Mouse (Mus musculus): ENCODE results near the gene 4930556J24Rik. TPM values are rescaled to one million over a fixed set of nuclear protein-coding genes. Genes with fewer than 3 reads are reported as not detected.
"Not testable (repeated sequence)": the region's sequence is repeated elsewhere in the genome, so short reads cannot be mapped to it uniquely, and the experiment has no call there.

4930556J24Rik gene
- polyA plus RNA-seq, 1 experiment from 2014 or later: 0.15 TPM

DNA sequence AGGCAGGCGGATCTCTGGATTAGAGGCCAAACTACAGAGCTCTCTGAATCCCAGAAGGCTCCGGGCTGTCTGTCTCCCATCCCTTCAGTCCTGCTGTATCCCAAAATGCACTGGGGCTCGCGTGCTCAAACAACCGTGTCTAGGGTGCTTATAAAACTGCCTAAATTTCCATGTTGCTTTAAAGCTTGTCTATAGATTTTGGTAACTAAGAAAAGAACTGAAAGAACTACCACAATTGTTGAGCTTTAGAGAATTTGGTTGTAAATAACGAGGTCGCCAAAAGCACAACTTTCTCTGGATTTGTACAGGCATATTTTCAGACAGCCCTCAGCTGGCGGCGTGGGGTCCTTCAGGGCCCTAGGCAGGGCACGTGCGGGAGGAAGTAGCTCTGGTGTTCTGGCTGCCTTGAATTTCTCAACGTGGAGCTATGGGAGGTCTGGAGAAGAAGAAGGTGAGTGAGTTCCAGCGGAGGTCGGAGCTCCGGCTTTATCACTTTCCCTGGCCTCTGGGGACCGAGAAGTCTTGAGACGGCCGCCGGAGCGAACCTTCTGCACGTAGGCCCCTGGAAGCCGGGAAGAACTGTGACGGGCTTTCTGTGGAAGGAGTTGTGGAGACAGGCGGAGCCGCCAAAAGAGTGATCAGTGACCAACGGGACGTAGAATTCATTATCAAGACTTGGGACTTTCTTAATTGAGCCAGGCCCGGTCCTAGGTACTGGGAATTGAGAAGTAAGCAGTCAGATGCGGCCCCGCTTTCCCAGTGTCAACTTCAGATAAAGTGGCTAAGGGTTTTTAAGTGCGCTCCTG lies 12.8 kb downstream of the 4930556J24Rik start, which contains the start of gene Pes1:
Pes1 (plus strand) TSS at position 366 of the 806 bp plus-strand sequence.
- H3K4me1 ChIP-seq (replicated peaks; ENCODE audit: control insufficient read depth, insufficient read depth, low read length): peaks cover 10% of the 10 kb centered on the region; the same call in 1 of the 2 replicates
- H3K4me3 ChIP-seq (ENCODE audit: low read depth, low read length): peak within 1 kb of the TSS; percentile 87
- peak within 1 kb of the TSS; percentile 79 for H3K4me2 ChIP-seq (ENCODE audit: low read length)
- H3K27ac ChIP-seq (ENCODE audit: low read depth): peak within 1 kb of the TSS; percentile 70
- DNase-seq (ENCODE audit: low spot score): peak; percentile 94
- H3K9me3 ChIP-seq (ENCODE audit: control insufficient read depth, low read length): no peaks in the 10 kb centered on the region
- H3K27me3 ChIP-seq (replicated peaks; ENCODE audit: control insufficient read depth, insufficient read depth, low read length): no peaks in the 10 kb centered on the region
- ATAC-seq (replicated peaks; ENCODE audit: low FRiP score, low TSS enrichment, low read depth): peak; percentile 92
- peak within 1 kb of the TSS; percentile 93 for H3K9ac ChIP-seq (ENCODE audit: low read length)
- WGBS: 1% methylated on average over 31 of the region's 31 CpGs
- H3K36me3 ChIP-seq (ENCODE audit: control insufficient read depth, insufficient read depth, low read length): peaks cover 15% of the 10 kb centered on the region

DNA sequence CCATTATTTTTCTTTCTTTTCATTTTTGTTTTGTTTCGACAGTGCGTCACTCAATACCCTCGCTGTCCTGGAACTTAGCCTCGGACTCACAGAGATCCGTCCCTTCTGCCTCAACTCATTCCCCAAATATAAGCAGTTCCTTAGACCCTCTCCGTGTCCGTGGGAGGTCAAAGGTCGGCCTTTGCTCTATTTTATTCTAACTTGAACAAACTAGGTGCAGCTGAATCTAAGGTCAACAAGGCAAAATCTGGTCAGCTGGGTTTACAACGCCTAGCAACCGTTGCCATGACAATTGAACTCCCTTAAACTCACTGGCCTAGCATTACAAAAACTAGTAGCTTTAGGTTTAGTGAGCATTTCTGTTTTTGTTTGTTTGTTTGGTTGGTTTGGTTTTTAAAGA lies 13.4 kb downstream of the 4930556J24Rik start:
- H3K4me3 ChIP-seq (ENCODE audit: low read depth, low read length): peak overlapping the region; percentile 87
- peaks cover 10% of the 10 kb centered on the region; the same call in 1 of the 2 replicates for H3K4me1 ChIP-seq (replicated peaks; ENCODE audit: control insufficient read depth, insufficient read depth, low read length)
- H3K4me2 ChIP-seq (ENCODE audit: low read length): peak overlapping the region; percentile 79
- peak; percentile 36; the same call in 1 of the 2 replicates for ATAC-seq (replicated peaks; ENCODE audit: low FRiP score, low TSS enrichment, low read depth)
- 78% methylated on average over 10 of the region's 10 CpGs for whole genome bisulfite sequencing
- no peak for DNase-seq (ENCODE audit: low spot score)
- no peaks in the 10 kb centered on the region for H3K9me3 ChIP-seq (ENCODE audit: control insufficient read depth, low read length)
- H3K27ac ChIP-seq (ENCODE audit: low read depth): peak overlapping the region; percentile 70; the same call in 1 of the 2 replicates
- H3K9ac ChIP-seq (ENCODE audit: low read length): peak overlapping the region; percentile 93
- peaks cover 8% of the 10 kb centered on the region for H3K36me3 ChIP-seq (ENCODE audit: control insufficient read depth, insufficient read depth, low read length)
- H3K27me3 ChIP-seq (replicated peaks; ENCODE audit: control insufficient read depth, insufficient read depth, low read length): no peaks in the 10 kb centered on the region

DNA sequence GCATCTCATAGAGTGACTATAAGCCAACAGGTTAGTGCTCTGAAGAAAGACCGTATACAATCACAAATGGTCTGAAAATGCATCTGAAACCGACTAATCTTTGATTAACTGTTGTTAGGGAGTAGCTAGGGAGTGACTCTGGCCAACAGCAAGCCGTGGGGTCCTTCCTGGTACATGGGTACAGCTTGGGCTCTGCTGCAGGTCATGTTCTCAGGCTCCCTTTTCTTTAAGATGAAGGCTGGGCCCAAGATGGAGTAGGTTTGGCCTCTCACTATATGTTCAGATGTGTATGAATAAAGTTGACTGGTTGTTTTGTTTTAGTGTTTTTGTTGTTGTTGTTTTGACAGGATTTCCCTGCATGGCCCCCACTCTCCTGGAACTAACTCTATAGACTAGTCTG lies 14.8 kb downstream of the 4930556J24Rik start:
- ATAC-seq (replicated peaks; ENCODE audit: low FRiP score, low TSS enrichment, low read depth) (no peak), DNase-seq (ENCODE audit: low spot score) (no peak)
- no peak overlapping the region for H3K4me3 ChIP-seq (ENCODE audit: low read depth, low read length)
- H3K9me3 ChIP-seq (ENCODE audit: control insufficient read depth, low read length): no peaks in the 10 kb centered on the region
- H3K9ac ChIP-seq (ENCODE audit: low read length): no peak overlapping the region
- no peak overlapping the region for H3K4me2 ChIP-seq (ENCODE audit: low read length)
- no peaks in the 10 kb centered on the region for H3K36me3 ChIP-seq (ENCODE audit: control insufficient read depth, insufficient read depth, low read length)
- no peaks in the 10 kb centered on the region for H3K27me3 ChIP-seq (replicated peaks; ENCODE audit: control insufficient read depth, insufficient read depth, low read length)
- 61% methylated on average over 3 of the region's 3 CpGs for WGBS
- no peak overlapping the region for H3K27ac ChIP-seq (ENCODE audit: low read depth)
- peaks cover 10% of the 10 kb centered on the region; the same call in 1 of the 2 replicates for H3K4me1 ChIP-seq (replicated peaks; ENCODE audit: control insufficient read depth, insufficient read depth, low read length)

DNA sequence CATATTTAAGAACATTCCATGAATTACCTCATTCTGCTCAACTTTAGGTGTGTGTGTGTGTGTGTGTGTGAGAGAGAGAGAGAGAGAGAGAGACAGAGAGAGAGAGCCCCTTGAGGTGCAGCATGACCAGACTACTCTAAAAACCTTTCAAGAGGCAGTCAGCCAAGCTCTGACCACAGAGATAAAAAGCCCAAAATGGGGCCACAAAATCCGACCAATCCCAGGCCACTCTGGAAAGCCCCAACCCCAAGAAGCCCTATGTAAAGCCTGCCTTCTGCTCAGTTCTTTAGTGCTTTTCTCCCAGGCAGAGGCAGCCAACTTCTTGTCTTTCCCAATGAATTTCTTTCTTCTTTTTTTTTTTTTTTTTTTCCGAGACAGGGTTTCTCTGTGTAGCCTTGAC lies 15.7 kb downstream of the 4930556J24Rik start:
- Histone ChIP-seq H3K36me3 (ENCODE audit: control insufficient read depth, insufficient read depth, low read length) (no peaks in the 10 kb centered on the region), H3K9ac (ENCODE audit: low read length) (no peak overlapping the region), H3K4me3 (ENCODE audit: low read depth, low read length) (no peak overlapping the region), H3K4me2 (ENCODE audit: low read length) (no peak overlapping the region), H3K9me3 (ENCODE audit: control insufficient read depth, low read length) (no peaks in the 10 kb centered on the region), H3K27ac (ENCODE audit: low read depth) (no peak overlapping the region), H3K27me3 (replicated peaks; ENCODE audit: control insufficient read depth, insufficient read depth, low read length) (no peaks in the 10 kb centered on the region), H3K4me1 (replicated peaks; ENCODE audit: control insufficient read depth, insufficient read depth, low read length) (peaks cover 10% of the 10 kb centered on the region; the same call in 1 of the 2 replicates)
- no peak for DNase-seq (ENCODE audit: low spot score)
- 71% methylated on average over 2 of the region's 2 CpGs for WGBS
- no peak for ATAC-seq (replicated peaks; ENCODE audit: low FRiP score, low TSS enrichment, low read depth)

DNA sequence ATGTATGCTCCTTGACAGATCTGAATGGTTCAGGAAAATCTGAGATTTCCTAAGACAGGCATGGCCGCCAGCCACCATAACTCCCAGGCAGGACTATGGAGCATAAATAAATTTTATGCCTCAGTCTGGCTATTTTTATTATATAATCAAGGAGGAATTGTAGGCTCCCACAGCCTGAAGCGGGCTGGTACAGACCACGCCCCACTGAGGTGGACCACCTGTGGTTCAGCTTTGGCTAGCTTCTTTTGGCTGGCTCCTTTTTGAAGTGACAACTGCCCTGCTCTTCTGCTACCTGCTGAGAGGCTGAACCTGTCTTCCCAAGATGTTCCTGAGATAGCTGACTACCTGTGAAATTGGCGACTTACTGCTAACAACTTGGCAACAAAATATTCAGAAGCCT lies 21.2 kb downstream of the 4930556J24Rik start:
- not testable (repeated sequence) for H3K4me1 ChIP-seq (replicated peaks; ENCODE audit: control insufficient read depth, insufficient read depth, low read length); H3K9me3 ChIP-seq (ENCODE audit: control insufficient read depth, low read length); ATAC-seq (replicated peaks; ENCODE audit: low FRiP score, low TSS enrichment, low read depth); H3K9ac ChIP-seq (ENCODE audit: low read length); H3K4me2 ChIP-seq (ENCODE audit: low read length); H3K27me3 ChIP-seq (replicated peaks; ENCODE audit: control insufficient read depth, insufficient read depth, low read length); H3K4me3 ChIP-seq (ENCODE audit: low read depth, low read length); H3K27ac ChIP-seq (ENCODE audit: low read depth); H3K36me3 ChIP-seq (ENCODE audit: control insufficient read depth, insufficient read depth, low read length); DNase-seq (ENCODE audit: low spot score)
- WGBS: 72% methylated on average over 4 of the region's 4 CpGs

DNA sequence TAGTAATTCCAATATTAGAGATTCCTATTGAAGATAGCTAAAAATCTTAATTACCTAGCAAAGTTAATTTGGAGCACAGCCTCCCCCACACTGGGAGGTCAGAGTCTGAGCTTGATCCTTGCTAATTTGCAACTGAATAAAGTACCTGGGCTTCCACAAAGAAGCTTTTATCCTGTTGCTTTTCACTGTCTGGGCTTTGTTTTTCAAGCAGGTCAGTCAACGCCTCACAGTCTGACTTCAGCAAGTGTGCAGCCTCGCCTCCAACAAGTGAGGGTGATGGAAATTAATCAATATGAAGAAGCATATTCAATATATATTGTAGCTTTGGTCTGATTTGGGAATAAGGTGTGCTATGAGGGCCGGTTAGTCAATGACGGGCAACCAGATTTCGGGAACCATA lies 21.7 kb downstream of the 4930556J24Rik start:
- H3K27ac ChIP-seq (ENCODE audit: low read depth); ATAC-seq (replicated peaks; ENCODE audit: low FRiP score, low TSS enrichment, low read depth); DNase-seq (ENCODE audit: low spot score); H3K9me3 ChIP-seq (ENCODE audit: control insufficient read depth, low read length); H3K4me1 ChIP-seq (replicated peaks; ENCODE audit: control insufficient read depth, insufficient read depth, low read length); H3K4me2 ChIP-seq (ENCODE audit: low read length); H3K27me3 ChIP-seq (replicated peaks; ENCODE audit: control insufficient read depth, insufficient read depth, low read length); H3K4me3 ChIP-seq (ENCODE audit: low read depth, low read length); H3K36me3 ChIP-seq (ENCODE audit: control insufficient read depth, insufficient read depth, low read length); H3K9ac ChIP-seq (ENCODE audit: low read length): not testable (repeated sequence)
- WGBS: 86% methylated on average over 5 of the region's 5 CpGs

DNA sequence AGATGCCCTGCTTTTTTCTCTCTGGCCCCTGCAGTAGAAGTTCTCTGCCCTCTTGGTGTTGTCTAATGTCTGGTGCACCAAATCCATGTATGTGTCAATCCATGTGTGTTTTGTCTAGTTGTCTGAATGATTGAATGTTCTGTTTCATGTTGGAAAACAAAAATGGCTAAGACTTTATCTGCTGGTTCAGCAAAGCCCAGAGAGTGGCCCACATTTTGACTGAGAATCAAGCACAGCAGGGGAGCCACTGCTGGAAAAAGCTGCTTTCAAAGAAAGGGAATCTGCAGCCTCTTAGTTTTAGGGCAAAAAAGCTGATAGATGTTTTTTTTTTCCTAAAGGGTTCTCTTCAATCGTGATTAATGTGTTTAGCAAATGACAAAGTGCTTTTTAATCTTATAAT lies 30.2 kb downstream of the 4930556J24Rik start:
- H3K9ac ChIP-seq (ENCODE audit: low read length): no peak overlapping the region
- H3K4me1 ChIP-seq (replicated peaks; ENCODE audit: control insufficient read depth, insufficient read depth, low read length): no peaks in the 10 kb centered on the region
- ATAC-seq (replicated peaks; ENCODE audit: low FRiP score, low TSS enrichment, low read depth) (no peak), DNase-seq (ENCODE audit: low spot score) (no peak)
- H3K27ac ChIP-seq (ENCODE audit: low read depth): no peak overlapping the region
- no peak overlapping the region for H3K4me2 ChIP-seq (ENCODE audit: low read length)
- no peaks in the 10 kb centered on the region for H3K36me3 ChIP-seq (ENCODE audit: control insufficient read depth, insufficient read depth, low read length)
- no peak overlapping the region for H3K4me3 ChIP-seq (ENCODE audit: low read depth, low read length)
- no peaks in the 10 kb centered on the region for H3K9me3 ChIP-seq (ENCODE audit: control insufficient read depth, low read length)
- WGBS: 32% methylated on average over 1 of the region's 1 CpGs
- H3K27me3 ChIP-seq (replicated peaks; ENCODE audit: control insufficient read depth, insufficient read depth, low read length): peaks cover 7% of the 10 kb centered on the region; the same call in 1 of the 2 replicates

DNA sequence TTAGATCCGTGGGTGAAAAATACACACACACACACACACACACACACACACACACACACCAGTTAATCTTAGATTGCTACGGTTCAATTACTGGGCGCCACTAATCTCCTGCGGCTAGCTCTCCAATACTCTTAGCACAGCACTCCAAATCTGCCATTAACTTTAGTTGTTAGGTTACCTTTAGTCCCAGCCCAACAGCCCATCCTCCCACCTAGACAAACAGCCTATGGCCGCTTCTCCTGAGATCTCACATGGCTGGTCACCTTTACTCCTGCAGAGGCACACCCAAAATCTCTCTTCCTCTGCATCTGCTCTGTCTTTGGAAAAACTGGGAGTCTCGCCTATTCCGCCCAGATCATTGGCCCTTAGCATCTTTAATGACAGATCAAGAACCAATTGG lies 35.2 kb downstream of the 4930556J24Rik start:
- Histone ChIP-seq H3K4me2 (ENCODE audit: low read length) (no peak overlapping the region), H3K27ac (ENCODE audit: low read depth) (no peak overlapping the region), H3K9ac (ENCODE audit: low read length) (no peak overlapping the region), H3K4me3 (ENCODE audit: low read depth, low read length) (no peak overlapping the region), H3K4me1 (replicated peaks; ENCODE audit: control insufficient read depth, insufficient read depth, low read length) (no peaks in the 10 kb centered on the region), H3K27me3 (replicated peaks; ENCODE audit: control insufficient read depth, insufficient read depth, low read length) (peaks cover 7% of the 10 kb centered on the region; the same call in 1 of the 2 replicates), H3K9me3 (ENCODE audit: control insufficient read depth, low read length) (no peaks in the 10 kb centered on the region), H3K36me3 (ENCODE audit: control insufficient read depth, insufficient read depth, low read length) (no peaks in the 10 kb centered on the region)
- DNase-seq (ENCODE audit: low spot score) (no peak), ATAC-seq (replicated peaks; ENCODE audit: low FRiP score, low TSS enrichment, low read depth) (no peak)
- WGBS: 89% methylated on average over 7 of the region's 7 CpGs
